Comparison of ENCODE assay signal across 8 mouse cellular contexts in the genomic region with DNA sequence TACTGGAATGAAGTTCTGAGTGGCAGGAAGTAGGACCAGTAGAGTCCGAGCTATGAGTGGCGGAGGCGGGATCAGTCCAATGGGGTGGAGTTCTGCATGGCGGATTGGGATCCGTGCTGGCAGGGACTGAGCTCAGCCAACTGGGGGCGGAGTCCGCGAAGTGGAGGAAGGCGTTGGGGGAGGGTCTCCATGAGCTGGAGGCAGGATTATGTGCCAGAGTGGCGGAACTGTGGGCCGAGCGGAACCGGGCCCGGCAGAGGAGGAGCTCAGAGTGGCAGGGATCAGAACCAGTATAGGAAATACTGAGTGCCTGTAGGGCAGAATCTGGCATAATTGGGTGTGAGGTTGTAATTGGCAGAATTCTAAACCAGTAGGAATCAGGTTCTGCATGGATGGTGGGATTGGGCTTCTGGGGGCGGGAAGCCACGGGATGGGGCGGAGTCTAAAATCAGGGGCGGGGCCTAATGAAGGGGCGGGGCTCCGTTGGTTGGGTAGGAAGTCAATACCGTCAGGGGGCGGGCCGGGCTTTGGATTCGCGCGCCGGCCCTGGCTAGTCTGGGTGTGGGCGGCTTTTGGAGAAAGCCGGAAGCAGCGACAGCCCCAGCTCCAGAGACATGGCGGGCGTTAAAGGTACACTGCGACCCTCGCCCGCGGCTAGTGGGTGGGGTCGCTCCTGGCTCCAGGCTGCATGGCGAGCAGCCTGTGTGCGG. TPM values are rescaled to one million over a fixed set of nuclear protein-coding genes. Genes with fewer than 3 reads are reported as not detected.
DNase-seq lines count a peak whose midpoint lies in the region; ATAC-seq and TF ChIP-seq lines count a peak whose summit lies in the region.

A gene (plus strand): TSS at position 523 of the 710 bp plus-strand sequence.

- TF ChIP-seq EP300 in CH12.LX (IDR thresholded peaks at IDR 0.05; ENCODE audit: low read length), result no peak

- H3K4me3 ChIP-seq in CH12.LX (replicated peaks in 1 of 3; ENCODE audit: low read depth in 2 of 3, low read length in 2 of 3, poor library complexity in 1 of 3), result peak within 1 kb of the TSS; percentile 84 to 89 (median 85)
- H3K4me3 ChIP-seq in forebrain, embryonic 11.5 days (ENCODE audit: low read depth, low read length), result peak within 1 kb of the TSS; percentile 80
- peak within 1 kb of the TSS; percentile 96 for H3K4me3 ChIP-seq in heart, embryonic 16.5 days (ENCODE audit: low read length)
- peak within 1 kb of the TSS; percentile 88 for H3K4me3 ChIP-seq in liver, embryonic 15.5 days (replicated peaks)
- peak within 1 kb of the TSS; percentile 68 for H3K4me3 ChIP-seq in neural tube, embryonic 12.5 days

- no peaks in the 10 kb centered on the region; the same call in 1 of the 2 replicates for H3K79me2 ChIP-seq in CH12.LX (replicated peaks; ENCODE audit: control insufficient read depth, extremely low read depth, insufficient read depth, poor library complexity, severe bottlenecking)

- dilution Hi-C loops in CH12.LX (cut with MboI; ENCODE audit: extremely low pct_ligation_motif_present, extremely low pct_unique_long_range_greater_than_20kb, low sequenced_read_pairs), result no loop called here

- no peak for TF ChIP-seq RAD21 in CH12.LX (IDR thresholded peaks at IDR 0.05; ENCODE audit: low read depth, low read length)

- H3K9me3 ChIP-seq in CH12.LX (replicated peaks; ENCODE audit: low read length), result no peaks in the 10 kb centered on the region
- no peaks in the 10 kb centered on the region for H3K9me3 ChIP-seq in forebrain, embryonic 11.5 days (ENCODE audit: control insufficient read depth, low read length)
- no peaks in the 10 kb centered on the region for H3K9me3 ChIP-seq in heart, embryonic 16.5 days (replicated peaks; ENCODE audit: control insufficient read depth, low read length)
- no peaks in the 10 kb centered on the region for H3K9me3 ChIP-seq in liver, embryonic 15.5 days (replicated peaks)
- no peaks in the 10 kb centered on the region for H3K9me3 ChIP-seq in neural tube, embryonic 12.5 days

- peaks cover 0 to 3% of the 10 kb centered on the region in 2 experiments for H3K36me3 ChIP-seq in CH12.LX (replicated peaks in 1 of 2; ENCODE audit: control insufficient read depth in 1 of 2, insufficient read depth in 1 of 2, low read length in 1 of 2)
- no peaks in the 10 kb centered on the region for H3K36me3 ChIP-seq in forebrain, embryonic 11.5 days (ENCODE audit: control insufficient read depth, insufficient read depth, low read length)
- no peaks in the 10 kb centered on the region for H3K36me3 ChIP-seq in heart, embryonic 16.5 days (ENCODE audit: control insufficient read depth, insufficient read depth)
- no peaks in the 10 kb centered on the region for H3K36me3 ChIP-seq in liver, embryonic 15.5 days (replicated peaks)
- no peaks in the 10 kb centered on the region for H3K36me3 ChIP-seq in neural tube, embryonic 12.5 days

- peak; percentile 96 for DNase-seq in CH12.LX (ENCODE audit: extremely low read depth)
- peak; percentile 93 for DNase-seq in c-Kit-positive CD71-positive TER-119-negative erythroid progenitor cells, embryonic 14.5 days (ENCODE audit: low read depth)
- peak; percentile 99 for DNase-seq in forebrain, embryonic 11.5 days (ENCODE audit: low spot score)
- DNase-seq in kidney, postnatal 36 days, result peak; percentile 99 to 100
- peak; percentile 99 for DNase-seq in telencephalon, adult 2 months (ENCODE audit: low read depth, low spot score)

- H3K27me3 ChIP-seq in CH12.LX (replicated peaks), result no peaks in the 10 kb centered on the region
- no peaks in the 10 kb centered on the region for H3K27me3 ChIP-seq in forebrain, embryonic 11.5 days (ENCODE audit: control insufficient read depth, insufficient read depth, low read length)
- no peaks in the 10 kb centered on the region for H3K27me3 ChIP-seq in heart, embryonic 16.5 days (ENCODE audit: control insufficient read depth, insufficient read depth, low read length)
- no peaks in the 10 kb centered on the region for H3K27me3 ChIP-seq in liver, embryonic 15.5 days
- no peaks in the 10 kb centered on the region for H3K27me3 ChIP-seq in neural tube, embryonic 12.5 days (replicated peaks)

- H3K9ac ChIP-seq in CH12.LX (ENCODE audit: insufficient read depth, low read depth), result peak within 1 kb of the TSS; percentile 80
- H3K9ac ChIP-seq in forebrain, embryonic 11.5 days (ENCODE audit: low read length), result peak within 1 kb of the TSS; percentile 96
- H3K9ac ChIP-seq in heart, embryonic 16.5 days (ENCODE audit: low read length), result peak within 1 kb of the TSS; percentile 99
- H3K9ac ChIP-seq in liver, embryonic 15.5 days, result peak within 1 kb of the TSS; percentile 91
- H3K9ac ChIP-seq in neural tube, embryonic 12.5 days, result peak within 1 kb of the TSS; percentile 79

- TF ChIP-seq POLR2A in CH12.LX (IDR thresholded peaks at IDR 0.05; ENCODE audit: low read depth, low read length), result peak; percentile 70

- peak within 1 kb of the TSS; percentile 80 for H3K4me2 ChIP-seq in CH12.LX (ENCODE audit: insufficient read depth, low read depth, poor library complexity, severe bottlenecking)
- peak within 1 kb of the TSS; percentile 65 for H3K4me2 ChIP-seq in forebrain, embryonic 11.5 days (ENCODE audit: low read depth, low read length, severe bottlenecking)
- H3K4me2 ChIP-seq in heart, embryonic 16.5 days (ENCODE audit: low read depth, low read length), result peak within 1 kb of the TSS; percentile 81
- H3K4me2 ChIP-seq in liver, embryonic 15.5 days, result peak within 1 kb of the TSS; percentile 80
- peak within 1 kb of the TSS; percentile 58 for H3K4me2 ChIP-seq in neural tube, embryonic 12.5 days (replicated peaks)

- in situ Hi-C loops in CH12.LX (cut with MboI; ENCODE audit: low pct_ligation_motif_present, low pct_unique_long_range_greater_than_20kb, low sequenced_read_pairs), result no loop called here

- H3K27ac ChIP-seq in CH12.LX (ENCODE audit: insufficient read depth, low read depth), result peak within 1 kb of the TSS; percentile 13
- peak within 1 kb of the TSS; percentile 84 for H3K27ac ChIP-seq in forebrain, embryonic 11.5 days (ENCODE audit: low read depth, low read length)
- peak within 1 kb of the TSS; percentile 97 for H3K27ac ChIP-seq in heart, embryonic 16.5 days (ENCODE audit: low read length)
- peak within 1 kb of the TSS; percentile 94 for H3K27ac ChIP-seq in liver, embryonic 15.5 days (replicated peaks)
- H3K27ac ChIP-seq in neural tube, embryonic 12.5 days, result peak within 1 kb of the TSS; percentile 79

- no peak for TF ChIP-seq CTCF in CH12.LX (conservative IDR thresholded peaks at IDR 0.05 in 1 of 2, IDR thresholded peaks at IDR 0.05 in 1 of 2; ENCODE audit: low read depth in 2 of 2, low read length in 2 of 2)

- peak; percentile 99 for ATAC-seq in forebrain, embryonic 11.5 days (replicated peaks; ENCODE audit: low FRiP score)
- peak; percentile 97 for ATAC-seq in heart, embryonic 16.5 days (replicated peaks; ENCODE audit: extremely low read depth, insufficient read depth, low FRiP score)
- peak; percentile 94 for ATAC-seq in liver, embryonic 15.5 days (ENCODE audit: insufficient read depth)
- ATAC-seq in neural tube, embryonic 12.5 days (ENCODE audit: low FRiP score, low read depth), result peak; percentile 99

- H3K4me1 ChIP-seq in CH12.LX (ENCODE audit: control insufficient read depth in 1 of 2, insufficient read depth in 2 of 2), result peaks cover 17 to 43% of the 10 kb centered on the region in 2 experiments
- no peaks in the 10 kb centered on the region; the same call in 1 of the 2 replicates for H3K4me1 ChIP-seq in forebrain, embryonic 11.5 days (replicated peaks; ENCODE audit: control insufficient read depth, insufficient read depth, low read length)
- H3K4me1 ChIP-seq in heart, embryonic 16.5 days (ENCODE audit: control insufficient read depth, insufficient read depth, low read length), result peaks cover 13% of the 10 kb centered on the region
- H3K4me1 ChIP-seq in liver, embryonic 15.5 days (replicated peaks), result peaks cover 46% of the 10 kb centered on the region
- peaks cover 8% of the 10 kb centered on the region; the same call in 1 of the 2 replicates for H3K4me1 ChIP-seq in neural tube, embryonic 12.5 days

- under 1% methylated on average over 39 of the region's 39 CpGs for WGBS in forebrain, embryonic 11.5 days
- WGBS in heart, embryonic 16.5 days, result 1% methylated on average over 39 of the region's 39 CpGs
- under 1% methylated on average over 39 of the region's 39 CpGs for WGBS in liver, embryonic 15.5 days (ENCODE audit: insufficient replicate concordance)
- WGBS in neural tube, embryonic 12.5 days, result under 1% methylated on average over 39 of the region's 39 CpGs

TF ChIP-seq in CH12.LX, 34 proteins besides CTCF, POLR2A, EP300 and RAD21 (continues in another document):
- no peak for TF ChIP-seq ZMIZ1 (IDR thresholded peaks at IDR 0.05; ENCODE audit: low read depth, low read length)
- TF ChIP-seq SIN3A (IDR thresholded peaks at IDR 0.05; ENCODE audit: low read length), result peak; percentile 66
- no peak for TF ChIP-seq PAX5 (IDR thresholded peaks at IDR 0.05; ENCODE audit: low read length)
- peak; percentile 30; the same call in 1 of the 2 replicates for TF ChIP-seq TCF12 (IDR thresholded peaks at IDR 0.05; ENCODE audit: low read depth, low read length)
- no peak for TF ChIP-seq RCOR1 (conservative IDR thresholded peaks at IDR 0.05; ENCODE audit: low read depth, low read length)
- TF ChIP-seq POLR2AphosphoS2 (IDR thresholded peaks at IDR 0.05; ENCODE audit: low read depth, low read length), result no peak
- TF ChIP-seq ELF1 (IDR thresholded peaks at IDR 0.05; ENCODE audit: low read depth, low read length), result peak; percentile 91
- no peak for TF ChIP-seq SMC3 (IDR thresholded peaks at IDR 0.05; ENCODE audit: low read depth, low read length)
- TF ChIP-seq E2F4 (IDR thresholded peaks at IDR 0.05; ENCODE audit: insufficient replicate concordance, low read depth, low read length), result no peak; the same call in 1 of the 2 replicates
- no peak for TF ChIP-seq BHLHE40 (IDR thresholded peaks at IDR 0.05; ENCODE audit: low read depth, low read length)
- no peak for TF ChIP-seq ZC3H11A (IDR thresholded peaks at IDR 0.05; ENCODE audit: low read depth, low read length)
- TF ChIP-seq KAT2A (IDR thresholded peaks at IDR 0.05; ENCODE audit: insufficient replicate concordance, low read length), result no peak
- peak; percentile 71; the same call in 1 of the 2 replicates for TF ChIP-seq CHD2 (IDR thresholded peaks at IDR 0.05; ENCODE audit: low read length)
- peak; percentile 57 for TF ChIP-seq NELFE (IDR thresholded peaks at IDR 0.05; ENCODE audit: low read depth, low read length)
- no peak for TF ChIP-seq JUN (IDR thresholded peaks at IDR 0.05; ENCODE audit: insufficient read depth, low read depth, low read length)

RNA-seq across cellular contexts. Expression of the gene that starts here (rescaled TPM):
- 17.6 and 19.9 TPM in 2 replicates for total RNA-seq in CH12.LX (2012; rRNA removed)
- total RNA-seq in CH12.LX (2014; rRNA removed), result 24.2 and 24.9 TPM in 2 replicates
- polyA plus RNA-seq in CH12.LX (2012; ENCODE audit: insufficient read length, low read depth), result 26.6 and 29.2 TPM in 2 replicates
- 60.2 and 65.6 TPM in 2 replicates for polyA plus RNA-seq in forebrain, embryonic 11.5 days (2014; fragmentation: Nextera tagmentation; extraction: Ambion mirVana)
- 79.0 and 80.8 TPM in 2 replicates for polyA plus RNA-seq in heart, embryonic 16.5 days (2015; fragmentation: Nextera tagmentation; extraction: Ambion mirVana)
- polyA plus RNA-seq in liver, embryonic 15.5 days (2015; fragmentation: Nextera tagmentation; extraction: Ambion mirVana), result 47.5 and 47.9 TPM in 2 replicates
- 70.4 and 73.8 TPM in 2 replicates for polyA plus RNA-seq in neural tube, embryonic 12.5 days (2016; fragmentation: Nextera tagmentation; extraction: Ambion mirVana)

Comparison
In these comparisons a context has a peak if more than half of its experiments do, and no peak if none do; other contexts are left out.
1. Peak in every context shown above with its lines: DNase-seq, ATAC-seq, H3K4me3 ChIP-seq and H3K27ac ChIP-seq.
2. H3K27ac ChIP-seq: peak in every context shown above with its lines; median percentile 97 in heart, embryonic 16.5 days; 94 in liver, embryonic 15.5 days; 84 in forebrain, embryonic 11.5 days; 79 in neural tube, embryonic 12.5 days; 13 in CH12.LX.